Mouse (Mus musculus) G1E (cell line): ENCODE measurements around the gene Xrcc5.

Experiments used
- CTCF ChIP-seq: IDR thresholded peaks from 2 replicates; pipeline ENCODE4 v1.5.1; 2012; ENCODE audit warnings: low read depth, low read length, inconsistent platforms, mixed read lengths
- GATA1 ChIP-seq: IDR thresholded peaks from 2 replicates; pipeline ENCODE4 v1.6.1; 2012; ENCODE audit warnings: borderline replicate concordance, low read length, inconsistent platforms, mixed read lengths
- GATA2 ChIP-seq: IDR thresholded peaks from 2 replicates; pipeline ENCODE4 v1.6.1; 2012; ENCODE audit warnings: low read depth, low read length, inconsistent platforms, borderline replicate concordance
- POLR2AphosphoS5 ChIP-seq: IDR thresholded peaks from 2 replicates; pipeline ENCODE4 v1.6.1; 2012; ENCODE audit warnings: low read depth, low read length, inconsistent platforms; ENCODE audit not compliant: insufficient replicate concordance
- TAL1 ChIP-seq: conservative IDR thresholded peaks from 2 replicates; pipeline ENCODE4 v1.6.1; 2012; ENCODE audit warnings: low read depth, low read length, inconsistent platforms, mixed read lengths

DNA sequence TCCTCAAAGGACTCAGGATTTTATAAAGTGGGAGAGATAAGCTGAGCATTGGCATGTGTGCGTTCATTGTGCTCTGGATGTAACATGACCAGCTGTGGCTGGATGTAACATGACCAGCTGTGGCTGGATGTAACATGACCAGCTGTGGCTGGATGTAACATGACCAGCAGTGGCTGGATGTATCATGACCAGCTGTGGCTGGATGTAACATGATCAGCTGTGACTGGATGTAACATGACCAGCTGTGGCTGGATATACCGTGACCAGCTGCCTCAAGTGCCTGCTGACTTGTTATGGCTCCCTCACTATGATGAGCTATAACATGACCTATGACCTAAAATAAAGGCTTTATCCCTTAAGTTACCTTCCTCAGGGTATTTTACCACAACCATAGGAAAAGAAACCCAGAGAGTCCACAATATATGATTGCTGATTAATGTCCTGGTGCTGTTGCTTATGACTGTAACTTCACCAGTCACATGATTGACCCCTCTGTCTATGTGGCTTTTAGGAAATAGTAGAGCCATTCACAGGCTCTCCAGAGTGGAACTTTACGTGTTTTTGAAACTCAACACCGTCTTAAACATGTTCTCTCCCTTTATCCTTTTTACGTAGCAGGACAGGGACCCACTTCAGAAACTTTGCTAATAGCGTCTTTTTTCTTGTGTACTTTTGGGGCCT lies 2.7 kb downstream of the Xrcc5 start:
- TF ChIP-seq CTCF (no peak), GATA1 (no peak), GATA2 (no peak), TAL1 (no peak), POLR2AphosphoS5 (no peak)
